Mouse (Mus musculus): ENCODE results near the gene Tesc.

The Tesc gene

GRCm38 (mm10) chr5:118076721-118077592 is 49.4 kb downstream of the Tesc start:
- DNase-seq (ENCODE audit: low spot score in 2 of 2): no peak

- no peak for DNase-seq (ENCODE audit: low spot score in 2 of 2)
Measured at GRCm38 (mm10) chr5:118078550-118078949, 51.0 kb downstream of the Tesc start.

GRCm38 (mm10) chr5:118079354-118079753 is 51.8 kb downstream of the Tesc start:
- DNase-seq (ENCODE audit: low spot score in 2 of 2): peak in 1 of 2 experiments; percentile 68

GRCm38 (mm10) chr5:118079839-118080250 is 52.3 kb downstream of the Tesc start:
- no peak for DNase-seq (ENCODE audit: low spot score in 2 of 2)

- no peak for DNase-seq (ENCODE audit: low spot score in 2 of 2)
Measured at GRCm38 (mm10) chr5:118081374-118081949, 53.9 kb downstream of the Tesc start.

GRCm38 (mm10) chr5:118081996-118082395 is 54.5 kb downstream of the Tesc start:
- no peak for DNase-seq (ENCODE audit: low spot score in 2 of 2)

GRCm38 (mm10) chr5:118083060-118083638 is 55.6 kb downstream of the Tesc start:
- no peak for DNase-seq (ENCODE audit: low spot score in 2 of 2)

- DNase-seq (ENCODE audit: low spot score in 2 of 2): no peak
Measured at GRCm38 (mm10) chr5:118084171-118084727, 56.7 kb downstream of the Tesc start.

GRCm38 (mm10) chr5:118085313-118085712 is 57.8 kb downstream of the Tesc start:
- no peak for DNase-seq (ENCODE audit: low spot score in 2 of 2)

- no peak for DNase-seq (ENCODE audit: low spot score in 2 of 2)
Measured at GRCm38 (mm10) chr5:118086956-118087355, 59.4 kb downstream of the Tesc start.

GRCm38 (mm10) chr5:118089102-118089501 is 61.6 kb downstream of the Tesc start:
- no peak for DNase-seq (ENCODE audit: low spot score in 2 of 2)

GRCm38 (mm10) chr5:118090101-118090500 is 62.6 kb downstream of the Tesc start:
- no peak for DNase-seq (ENCODE audit: low spot score in 2 of 2)

- DNase-seq (ENCODE audit: low spot score in 2 of 2): no peak
Measured at GRCm38 (mm10) chr5:118090837-118091236, 63.3 kb downstream of the Tesc start.

GRCm38 (mm10) chr5:118093321-118094035 is 65.9 kb downstream of the Tesc start:
- no peak for DNase-seq (ENCODE audit: low spot score in 2 of 2)

- no peak for DNase-seq (ENCODE audit: low spot score in 2 of 2)
Measured at GRCm38 (mm10) chr5:118095433-118095832, 67.9 kb downstream of the Tesc start.

GRCm38 (mm10) chr5:118095849-118096248 is 68.3 kb downstream of the Tesc start:
- no peak for DNase-seq (ENCODE audit: low spot score in 2 of 2)

GRCm38 (mm10) chr5:118096317-118096716 is 68.8 kb downstream of the Tesc start:
- no peak for DNase-seq (ENCODE audit: low spot score in 2 of 2)

GRCm38 (mm10) chr5:118099069-118099869 is 71.7 kb downstream of the Tesc start:
- DNase-seq (ENCODE audit: low spot score in 2 of 2): no peak

- no peak for DNase-seq (ENCODE audit: low spot score in 2 of 2)
Measured at GRCm38 (mm10) chr5:118099870-118100478, 72.4 kb downstream of the Tesc start.

- DNase-seq (ENCODE audit: low spot score in 2 of 2): no peak
Measured at GRCm38 (mm10) chr5:118105536-118105935, 78.0 kb downstream of the Tesc start.

- peak in 1 of 2 experiments; percentile 22 for DNase-seq (ENCODE audit: low spot score in 2 of 2)
Measured at GRCm38 (mm10) chr5:118106667-118107066, 79.1 kb downstream of the Tesc start.

Measured in frontal cortex, postnatal 36 days (tissue).